Mouse (Mus musculus) MEL (cell line): Measurements from ENCODE around the gene Dnajb3. TPM values are rescaled to one million over a fixed set of nuclear protein-coding genes. Genes with fewer than 3 reads are reported as not detected.

Experiments
- DNase-seq: peaks from one replicate; pipeline ENCODE4 v3.0.0; 2011; ENCODE audit warnings: low read depth, low spot score
- H3K27ac ChIP-seq: 2 replicates; pipeline ENCODE4 v1.5.1; 2012; ENCODE audit warnings: low read depth, mild to moderate bottlenecking, control low read depth, low read length, moderate library complexity; ENCODE audit not compliant: control insufficient read depth
- H3K27me3 ChIP-seq, 2 experiments: fragments of 150-350 bp in 1 of 2; sonication (generic) in 1 of 2; 2 replicates each; pipeline ENCODE4 v1.6.1; 2012; ENCODE audit warnings: low read length in 2 of 2, mild to moderate bottlenecking in 2 of 2, improper control_type of control experiment in 1 of 2, moderate library complexity in 1 of 2; ENCODE audit not compliant: insufficient read depth in 2 of 2, control insufficient read depth in 1 of 2
- H3K36me3 ChIP-seq, 2 experiments: 2 replicates each; pipeline ENCODE4 v1.6.1; 2012 to 2014; ENCODE audit warnings: low read length in 2 of 2, improper control_type of control experiment in 1 of 2, inconsistent platforms in 1 of 2, mild to moderate bottlenecking in 1 of 2; ENCODE audit not compliant: insufficient read depth in 2 of 2, control insufficient read depth in 1 of 2
- H3K4me1 ChIP-seq, 2 experiments: fragments of 150-350 bp in 1 of 2; sonication (generic) in 1 of 2; 2 replicates each; pipeline ENCODE4 v1.6.1; 2012; ENCODE audit warnings: low read length in 2 of 2, improper control_type of control experiment in 1 of 2, mild to moderate bottlenecking in 1 of 2; ENCODE audit not compliant: insufficient read depth in 2 of 2, control insufficient read depth in 1 of 2
- H3K4me3 ChIP-seq, 2 experiments: fragments of 150-350 bp in 1 of 2; sonication (generic) in 1 of 2; 2 replicates each; pipeline ENCODE4 v1.5.1; 2012; ENCODE audit warnings: low read depth in 2 of 2, low read length in 2 of 2, mild to moderate bottlenecking in 2 of 2, moderate library complexity in 2 of 2, control low read depth in 1 of 2, improper control_type of control experiment in 1 of 2; ENCODE audit not compliant: control insufficient read depth in 1 of 2, insufficient read depth in 1 of 2
- H3K79me2 ChIP-seq: 2 replicates; pipeline ENCODE4 v1.6.1; 2012; ENCODE audit warnings: mild to moderate bottlenecking, low read length, moderate library complexity; ENCODE audit not compliant: control insufficient read depth, poor library complexity, insufficient read depth
- H3K9ac ChIP-seq: 2 replicates; pipeline ENCODE4 v1.6.1; 2012; ENCODE audit warnings: low read depth, mild to moderate bottlenecking, control low read depth, low read length, moderate library complexity; ENCODE audit not compliant: control insufficient read depth, poor library complexity, severe bottlenecking
- H3K9me3 ChIP-seq: fragments of 150-350 bp; sonication (generic); replicated peaks from 2 replicates; pipeline ENCODE4 v1.6.1; 2012; ENCODE audit warnings: mild to moderate bottlenecking, low read length, improper control_type of control experiment, moderate library complexity; ENCODE audit not compliant: insufficient read depth
- ETS1 ChIP-seq: IDR thresholded peaks from 2 replicates; pipeline ENCODE4 v1.6.1; 2012; ENCODE audit warnings: low read depth, mild to moderate bottlenecking, inconsistent platforms, low read length, improper control_type of control experiment, moderate library complexity
- HCFC1 ChIP-seq: IDR thresholded peaks from 2 replicates; pipeline ENCODE4 v1.6.1; 2012; ENCODE audit warnings: low read depth, mild to moderate bottlenecking, inconsistent platforms, low read length, improper control_type of control experiment, moderate library complexity
- JUND ChIP-seq: IDR thresholded peaks from 2 replicates; pipeline ENCODE4 v1.6.1; 2011; ENCODE audit warnings: low read depth, mild to moderate bottlenecking, improper control_type of control experiment, low read length
- MAX ChIP-seq: IDR thresholded peaks from 2 replicates; pipeline ENCODE4 v1.6.1; 2011; ENCODE audit warnings: low read length, improper control_type of control experiment
- MAZ ChIP-seq: IDR thresholded peaks from 2 replicates; pipeline ENCODE4 v1.6.1; 2012; ENCODE audit warnings: low read depth, mild to moderate bottlenecking, inconsistent platforms, low read length, improper control_type of control experiment
- MEF2A ChIP-seq: IDR thresholded peaks from 2 replicates; pipeline ENCODE4 v1.6.1; 2014; ENCODE audit warnings: low read depth, mild to moderate bottlenecking, inconsistent platforms, low read length, improper control_type of control experiment; ENCODE audit not compliant: poor library complexity, insufficient replicate concordance, severe bottlenecking; ENCODE audit errors: extremely low read depth
- NRF1 ChIP-seq: IDR thresholded peaks from 2 replicates; pipeline ENCODE4 v1.6.1; 2014; ENCODE audit warnings: low read depth, mild to moderate bottlenecking, inconsistent platforms, low read length, improper control_type of control experiment, moderate library complexity; ENCODE audit not compliant: poor library complexity, insufficient read depth, severe bottlenecking
- POLR2AphosphoS2 ChIP-seq: IDR thresholded peaks from 2 replicates; pipeline ENCODE4 v1.6.1; 2011; ENCODE audit warnings: low read length, improper control_type of control experiment
- POLR2AphosphoS5 ChIP-seq: IDR thresholded peaks from 2 replicates; pipeline ENCODE4 v1.6.1; 2012; ENCODE audit warnings: low read depth, borderline replicate concordance, mild to moderate bottlenecking, inconsistent platforms, low read length, moderate library complexity, mixed read lengths
- RCOR1 ChIP-seq: IDR thresholded peaks from 2 replicates; pipeline ENCODE4 v1.6.1; 2012; ENCODE audit warnings: low read depth, mild to moderate bottlenecking, inconsistent platforms, low read length, improper control_type of control experiment
- TBP ChIP-seq: IDR thresholded peaks from 2 replicates; pipeline ENCODE4 v1.8.0; 2011; ENCODE audit warnings: low read depth, low read length, improper control_type of control experiment
- TCF12 ChIP-seq: IDR thresholded peaks from 2 replicates; pipeline ENCODE4 v1.6.1; 2014; ENCODE audit warnings: low read depth, mild to moderate bottlenecking, inconsistent platforms, low read length, improper control_type of control experiment, moderate library complexity
- UBTF ChIP-seq: IDR thresholded peaks from 2 replicates; pipeline ENCODE4 v1.6.1; 2012; ENCODE audit warnings: low read depth, mild to moderate bottlenecking, inconsistent platforms, low read length, improper control_type of control experiment, moderate library complexity, borderline replicate concordance; ENCODE audit not compliant: insufficient read depth
- USF1 ChIP-seq: IDR thresholded peaks from 2 replicates; pipeline ENCODE4 v1.6.1; 2014; ENCODE audit warnings: low read depth, mild to moderate bottlenecking, inconsistent platforms, low read length, improper control_type of control experiment, moderate library complexity
- USF2 ChIP-seq, 2 experiments: IDR thresholded peaks; 2 replicates each; pipeline ENCODE4 v1.6.1; 2011 to 2012; ENCODE audit warnings: improper control_type of control experiment in 2 of 2, low read length in 2 of 2, borderline replicate concordance in 1 of 2, inconsistent platforms in 1 of 2, low read depth in 1 of 2, mild to moderate bottlenecking in 1 of 2; ENCODE audit not compliant: insufficient read depth in 1 of 2
- ZC3H11A ChIP-seq: IDR thresholded peaks from 2 replicates; pipeline ENCODE4 v1.6.1; 2012; ENCODE audit warnings: low read depth, mild to moderate bottlenecking, inconsistent platforms, low read length, improper control_type of control experiment
- ZNF384 ChIP-seq: IDR thresholded peaks from 2 replicates; pipeline ENCODE4 v1.6.1; 2012; ENCODE audit warnings: low read depth, mild to moderate bottlenecking, inconsistent platforms, low read length, improper control_type of control experiment
- polyA plus RNA-seq, 2 experiments: library from polyadenylated mRNA; stranded (reverse) in 1 of 2; unstranded in 1 of 2; fragments of >175 nt in 1 of 2; fragments of >200 nt in 1 of 2; gene quantifications; 2 replicates each; pipeline versions ENCODE4 v1.2.1 to v1.2.4; 2012; ENCODE audit warnings: low replicate concordance in 2 of 2, low read depth in 1 of 2; ENCODE audit not compliant: insufficient read length in 2 of 2, insufficient read depth in 1 of 2, missing spikeins in 1 of 2
- total RNA-seq: library from RNA; depleted of rRNA; stranded (reverse); fragments of 300-350 nt; gene quantifications from 2 replicates; pipeline ENCODE4 v1.2.3, GENCODE M21; 2012

Gene Dnajb3
- total and polyA plus RNA-seq, 3 experiments: not detected

GRCm38 (mm10) chr1:88248658-88249057, 43.1 kb upstream of the Dnajb3 start:
- DNase-seq: no peak
- Histone ChIP-seq H3K4me1 (0 out of 4 replicates have a peak, but pooled peaks cover 0 to 3% of the 10 kb centered on the region in 2 experiments), H3K4me3 (no peak overlapping the region), H3K27me3 (no peaks in the 10 kb centered on the region), H3K79me2 (no peaks in the 10 kb centered on the region), H3K36me3 (no peaks in the 10 kb centered on the region), H3K27ac (no peak overlapping the region), H3K9ac (no peak overlapping the region), H3K9me3 (no peaks in the 10 kb centered on the region)
- TF ChIP-seq JUND (no peak), TBP (no peak)

GRCm38 (mm10) chr1:88247660-88248059, 42.1 kb upstream of the Dnajb3 start:
- Histone ChIP-seq H3K4me3 (no peak overlapping the region), H3K9me3 (no peaks in the 10 kb centered on the region), H3K27ac (no peak overlapping the region), H3K27me3 (no peaks in the 10 kb centered on the region), H3K36me3 (no peaks in the 10 kb centered on the region), H3K9ac (no peak overlapping the region), H3K79me2 (no peaks in the 10 kb centered on the region), H3K4me1 (no peaks in the 10 kb centered on the region)
- DNase-seq: no peak
- TF ChIP-seq ZC3H11A (no peak), TCF12 (no peak), ZNF384 (no peak), USF1 (no peak), MAX (no peak), MAZ (no peak), NRF1 (no peak), POLR2AphosphoS5 (no peak), ETS1 (no peak), UBTF (no peak), POLR2AphosphoS2 (no peak)

GRCm38 (mm10) chr1:88246386-88246785, 40.8 kb upstream of the Dnajb3 start:
- no peak for DNase-seq
- no peak for TF ChIP-seq RCOR1
- no peak for TF ChIP-seq MEF2A
- no peak for TF ChIP-seq UBTF
- no peak for TF ChIP-seq USF2 (IDR thresholded peaks at IDR 0.05; ENCODE audit: borderline replicate concordance in 1 of 2, insufficient read depth in 1 of 2, low read depth in 1 of 2, low read length in 2 of 2)
- TF ChIP-seq HCFC1: no peak
- H3K4me3 ChIP-seq: no peak overlapping the region
- H3K27me3 ChIP-seq: no peaks in the 10 kb centered on the region
- no peaks in the 10 kb centered on the region for H3K4me1 ChIP-seq
- no peaks in the 10 kb centered on the region for H3K36me3 ChIP-seq
- no peaks in the 10 kb centered on the region for H3K79me2 ChIP-seq
- H3K9me3 ChIP-seq: no peaks in the 10 kb centered on the region
- H3K9ac ChIP-seq: no peak overlapping the region
- no peak overlapping the region for H3K27ac ChIP-seq
